Mouse (Mus musculus): Measurements from ENCODE around the gene Uxs1. TPM values are rescaled to one million over a fixed set of nuclear protein-coding genes. Genes with fewer than 3 reads are reported as not detected.

Gene Uxs1
- 22.2 and 23.5 TPM in 2 replicates for polyA plus RNA-seq (2015; fragmentation: Nextera tagmentation; extraction: Ambion mirVana)

DNA sequence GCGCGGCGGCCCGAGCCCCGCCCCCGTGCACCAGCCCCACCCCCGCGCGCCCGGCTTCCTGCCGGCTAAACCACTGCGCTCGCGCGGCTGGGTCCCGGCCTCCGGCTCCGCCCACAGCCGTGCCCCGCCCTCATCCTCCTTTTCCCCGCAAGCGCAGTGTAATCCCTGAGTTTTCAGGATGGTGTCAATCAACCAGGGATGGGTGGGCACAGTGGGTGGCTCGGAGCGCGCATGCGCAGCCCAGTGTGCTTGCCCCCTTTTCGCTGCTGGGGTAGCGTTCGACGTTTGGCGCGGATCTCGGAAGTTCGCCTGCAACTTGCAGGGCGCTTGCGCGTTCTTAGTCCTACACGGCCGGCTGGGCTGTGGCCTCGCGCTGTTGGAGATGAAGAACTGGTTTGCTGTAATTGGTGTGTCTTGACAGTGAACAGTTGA, at the start of gene Uxs1:
TSS of gene Uxs1 (minus strand) at position 38 of the 432 bp plus-strand sequence.

GRCm38 (mm10) chr1:43730491-43730924, 97.1 kb downstream of the Uxs1 start, which contains the start of gene 1500015O10Rik:
Gene 1500015O10Rik, plus strand, starts transcription at chr1:43730602.

Other genes starting within 250 kb of the Uxs1 start
- 76.6 and 91.0 TPM in 2 replicates for gene 1500015O10Rik, start 97.2 kb downstream of the Uxs1 start, polyA plus RNA-seq (2015; fragmentation: Nextera tagmentation; extraction: Ambion mirVana)
- 38.9 and 41.7 TPM in 2 replicates for gene Tpp2, start 105.8 kb upstream of the Uxs1 start, polyA plus RNA-seq (2015; fragmentation: Nextera tagmentation; extraction: Ambion mirVana)
- gene Mettl21c, start 192.2 kb upstream of the Uxs1 start, polyA plus RNA-seq (2015; fragmentation: Nextera tagmentation; extraction: Ambion mirVana): 1.1 and 1.2 TPM in 2 replicates
- gene Gm8251, start 234.1 kb upstream of the Uxs1 start, polyA plus RNA-seq (2015; fragmentation: Nextera tagmentation; extraction: Ambion mirVana): 0.03 TPM in 1 of 2 replicates, not detected in the other

Data from neural tube, postnatal 0 days (tissue).